Mouse (Mus musculus): ENCODE measurements around the gene Hist2h4. TPM values are rescaled to one million over a fixed set of nuclear protein-coding genes. Genes with fewer than 3 reads are reported as not detected.
"Not testable (repeated sequence)": the region's sequence is repeated elsewhere in the genome, so short reads cannot be mapped to it uniquely, and the experiment has no call there.

The Hist2h4 gene
- 10 to 100 TPM; 27.7 to 30.4 TPM for total RNA-seq (2021)

GRCm38 (mm10) chr3:96262979-96263550 lies at the start of gene Hist2h4:
TSS of gene Hist2h4 (minus strand) at chr3:96263311.
- peak; percentile 95 to 96 for DNase-seq

- DNase-seq = no peak
Observed at GRCm38 (mm10) chr3:96312341-96313098, 49.4 kb upstream of the Hist2h4 start.

- no peak for DNase-seq
Observed at GRCm38 (mm10) chr3:96309441-96309840, 46.3 kb upstream of the Hist2h4 start.

- DNase-seq = no peak
Observed at GRCm38 (mm10) chr3:96306506-96306905, 43.4 kb upstream of the Hist2h4 start.

- no peak for DNase-seq
Observed at GRCm38 (mm10) chr3:96302076-96302475, 39.0 kb upstream of the Hist2h4 start.

- no peak for DNase-seq
Observed at GRCm38 (mm10) chr3:96300706-96301529, 37.8 kb upstream of the Hist2h4 start.

GRCm38 (mm10) chr3:96299562-96299961 lies 36.5 kb upstream of the Hist2h4 start:
- no peak for DNase-seq

GRCm38 (mm10) chr3:96298360-96298759 lies 35.2 kb upstream of the Hist2h4 start:
- no peak for DNase-seq

GRCm38 (mm10) chr3:96293787-96294186 lies 30.7 kb upstream of the Hist2h4 start, which contains the start of gene Fcgr1:
TSS of gene Fcgr1 (minus strand) at chr3:96293969.
- DNase-seq = no peak

- DNase-seq = no peak
Observed at GRCm38 (mm10) chr3:96293368-96293767, 30.3 kb upstream of the Hist2h4 start.

- no peak for DNase-seq
Observed at GRCm38 (mm10) chr3:96292641-96293040, 29.5 kb upstream of the Hist2h4 start.

- not testable (repeated sequence) for DNase-seq
Observed at GRCm38 (mm10) chr3:96290727-96291126, 27.6 kb upstream of the Hist2h4 start.

GRCm38 (mm10) chr3:96289201-96289600 lies 26.1 kb upstream of the Hist2h4 start:
- DNase-seq = no peak

GRCm38 (mm10) chr3:96287334-96287733 lies 24.2 kb upstream of the Hist2h4 start:
- DNase-seq = not testable (repeated sequence)

- no peak for DNase-seq
Observed at GRCm38 (mm10) chr3:96284457-96284856, 21.3 kb upstream of the Hist2h4 start.

- no peak for DNase-seq
Observed at GRCm38 (mm10) chr3:96280660-96281059, 17.5 kb upstream of the Hist2h4 start.

- DNase-seq = peak; percentile 86 to 92
Observed at GRCm38 (mm10) chr3:96277800-96278624, 14.9 kb upstream of the Hist2h4 start.

- DNase-seq = no peak
Observed at GRCm38 (mm10) chr3:96277428-96277799, 14.3 kb upstream of the Hist2h4 start.

- DNase-seq = no peak
Observed at GRCm38 (mm10) chr3:96273591-96274465, 10.7 kb upstream of the Hist2h4 start.

- DNase-seq = peak; percentile 89
Observed at GRCm38 (mm10) chr3:96269511-96270474, 6.7 kb upstream of the Hist2h4 start, which contains the start of gene Hist2h2bb. TSS of gene Hist2h2bb (plus strand) at chr3:96269752.

Data from layer of hippocampus, postnatal 36 days (tissue).